Mouse (Mus musculus) midbrain, embryonic 12.5 days (tissue): ENCODE measurements around the gene Rtl5. TPM values are rescaled to one million over a fixed set of nuclear protein-coding genes. Genes with fewer than 3 reads are reported as not detected.

ENCODE experiments used
- ATAC-seq: fragments of 200-750 bp; cut with Nextera tagmentation; 2 replicates; pipeline ENCODE4 v1.8.0; 2017; ENCODE audit warnings: low read depth, moderate TSS enrichment, moderate library complexity; ENCODE audit not compliant: low FRiP score
- H3K27ac ChIP-seq: fragments of 300-500 bp; sonication (generic); replicated peaks from 2 replicates; pipeline ENCODE4 v1.5.1; 2016; ENCODE audit warnings: mild to moderate bottlenecking
- H3K27me3 ChIP-seq: fragments of 300-500 bp; sonication (generic); 2 replicates; pipeline ENCODE4 v1.6.1; 2016; ENCODE audit warnings: mild to moderate bottlenecking
- H3K36me3 ChIP-seq: fragments of 300-500 bp; sonication (generic); 2 replicates; pipeline ENCODE4 v1.6.1; 2016
- H3K4me1 ChIP-seq: fragments of 300-500 bp; sonication (generic); 2 replicates; pipeline ENCODE4 v1.6.1; 2016
- H3K4me2 ChIP-seq: fragments of 300-500 bp; sonication (generic); replicated peaks from 2 replicates; pipeline ENCODE4 v1.6.1; 2016; ENCODE audit warnings: mild to moderate bottlenecking, moderate library complexity
- H3K4me3 ChIP-seq: fragments of 300-500 bp; sonication (generic); 2 replicates; pipeline ENCODE4 v1.5.1; 2016; ENCODE audit warnings: mild to moderate bottlenecking
- H3K9ac ChIP-seq: fragments of 300-500 bp; sonication (generic); replicated peaks from 2 replicates; pipeline ENCODE4 v1.6.1; 2016; ENCODE audit warnings: mild to moderate bottlenecking, moderate library complexity
- H3K9me3 ChIP-seq: fragments of 300-500 bp; sonication (generic); 2 replicates; pipeline ENCODE4 v1.6.1; 2016; ENCODE audit warnings: mild to moderate bottlenecking
- WGBS: fragments of 180-500 bp; shearing (Covaris S2); methylation state at CpG from one replicate; pipeline ENCODE4 v1.1.7; 2016; 5-methylcytosine and 5-hydroxymethylcytosine counted together
- polyA plus RNA-seq: library from polyadenylated mRNA; unstranded; fragments of >200 nt; fragmentation: Nextera tagmentation; extraction: Ambion mirVana; gene quantifications from 2 replicates; pipeline ENCODE4 v1.2.1, GENCODE M21; 2016

Gene Rtl5
- polyA plus RNA-seq, 1 experiment from 2014 or later = 6.2 TPM

DNA sequence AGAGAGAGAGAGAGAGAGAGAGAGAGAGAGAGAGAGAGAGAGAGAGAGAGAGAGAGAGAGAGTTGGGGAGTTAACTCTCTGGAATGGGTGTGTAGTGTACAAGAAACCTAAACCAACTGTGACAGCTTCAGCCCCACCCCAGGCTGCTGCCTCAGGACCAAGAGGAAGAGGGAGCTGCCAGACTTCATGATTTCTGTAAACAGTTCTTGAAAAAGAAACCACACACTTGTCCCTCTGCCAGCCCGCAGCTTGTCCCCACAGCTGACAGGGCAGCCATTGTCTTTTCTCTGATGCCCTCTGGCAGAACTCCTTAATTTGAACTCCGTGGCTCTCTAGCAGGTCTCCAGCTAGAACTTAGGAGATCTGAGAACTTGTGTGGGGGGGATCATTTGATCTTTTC, 10.2 kb downstream of the Rtl5 start:
- Histone ChIP-seq H3K9me3 (no peaks in the 10 kb centered on the region), H3K9ac (no peak overlapping the region), H3K27me3 (peaks cover 20% of the 10 kb centered on the region; the same call in 1 of the 2 replicates), H3K4me2 (no peak overlapping the region), H3K27ac (no peak overlapping the region), H3K4me1 (peaks cover 10% of the 10 kb centered on the region), H3K4me3 (no peak overlapping the region), H3K36me3 (no peaks in the 10 kb centered on the region)
- WGBS = 46% methylated on average over 2 of the region's 2 CpGs
- ATAC-seq = no peak

GRCm38 (mm10) chrX:102060243-102060642, 10.9 kb downstream of the Rtl5 start:
- 70% methylated on average over 5 of the region's 5 CpGs for WGBS
- no peaks in the 10 kb centered on the region for H3K36me3 ChIP-seq
- no peaks in the 10 kb centered on the region for H3K9me3 ChIP-seq
- peaks cover 8% of the 10 kb centered on the region for H3K4me1 ChIP-seq
- H3K4me3 ChIP-seq = no peak overlapping the region
- no peak overlapping the region for H3K27ac ChIP-seq
- peaks cover 20% of the 10 kb centered on the region; the same call in 1 of the 2 replicates for H3K27me3 ChIP-seq
- ATAC-seq = no peak
- H3K4me2 ChIP-seq = no peak overlapping the region
- no peak overlapping the region for H3K9ac ChIP-seq

- no peak overlapping the region for H3K9ac ChIP-seq
- H3K4me3 ChIP-seq = no peak overlapping the region
- no peaks in the 10 kb centered on the region for H3K36me3 ChIP-seq
- 64% methylated on average over 9 of the region's 9 CpGs for WGBS
- H3K9me3 ChIP-seq = no peaks in the 10 kb centered on the region
- no peak for ATAC-seq
- no peak overlapping the region for H3K4me2 ChIP-seq
- peaks cover 20% of the 10 kb centered on the region; the same call in 1 of the 2 replicates for H3K27me3 ChIP-seq
- peaks cover 8% of the 10 kb centered on the region for H3K4me1 ChIP-seq
- no peak overlapping the region for H3K27ac ChIP-seq
These were observed 11.7 kb downstream of the Rtl5 start for GRCm38 (mm10) chrX:102059437-102059836.

GRCm38 (mm10) chrX:102054009-102054408, 17.1 kb downstream of the Rtl5 start:
- WGBS = 86% methylated on average over 4 of the region's 4 CpGs
- H3K9me3 ChIP-seq = no peaks in the 10 kb centered on the region
- no peak for ATAC-seq
- H3K36me3 ChIP-seq = no peaks in the 10 kb centered on the region
- H3K4me1 ChIP-seq = no peaks in the 10 kb centered on the region
- no peak overlapping the region for H3K27ac ChIP-seq
- H3K4me3 ChIP-seq = no peak overlapping the region
- no peak overlapping the region for H3K9ac ChIP-seq
- H3K4me2 ChIP-seq = no peak overlapping the region
- peaks cover 38% of the 10 kb centered on the region for H3K27me3 ChIP-seq

- Histone ChIP-seq H3K4me2 (no peak overlapping the region), H3K27me3 (peaks cover 45% of the 10 kb centered on the region), H3K9ac (no peak overlapping the region), H3K9me3 (no peaks in the 10 kb centered on the region), H3K36me3 (no peaks in the 10 kb centered on the region), H3K27ac (no peak overlapping the region), H3K4me3 (no peak overlapping the region), H3K4me1 (no peaks in the 10 kb centered on the region)
- ATAC-seq = no peak
- 76% methylated on average over 2 of the region's 2 CpGs for WGBS
These were observed 17.7 kb downstream of the Rtl5 start for GRCm38 (mm10) chrX:102053371-102053770.

GRCm38 (mm10) chrX:102051225-102051624, 19.9 kb downstream of the Rtl5 start:
- no peak overlapping the region for H3K4me3 ChIP-seq
- H3K27ac ChIP-seq = no peak overlapping the region
- H3K4me2 ChIP-seq = no peak overlapping the region
- peaks cover 55% of the 10 kb centered on the region for H3K27me3 ChIP-seq
- no peaks in the 10 kb centered on the region for H3K9me3 ChIP-seq
- no peaks in the 10 kb centered on the region for H3K36me3 ChIP-seq
- no peak for ATAC-seq
- H3K9ac ChIP-seq = no peak overlapping the region
- 77% methylated on average over 4 of the region's 4 CpGs for WGBS
- H3K4me1 ChIP-seq = no peaks in the 10 kb centered on the region

DNA sequence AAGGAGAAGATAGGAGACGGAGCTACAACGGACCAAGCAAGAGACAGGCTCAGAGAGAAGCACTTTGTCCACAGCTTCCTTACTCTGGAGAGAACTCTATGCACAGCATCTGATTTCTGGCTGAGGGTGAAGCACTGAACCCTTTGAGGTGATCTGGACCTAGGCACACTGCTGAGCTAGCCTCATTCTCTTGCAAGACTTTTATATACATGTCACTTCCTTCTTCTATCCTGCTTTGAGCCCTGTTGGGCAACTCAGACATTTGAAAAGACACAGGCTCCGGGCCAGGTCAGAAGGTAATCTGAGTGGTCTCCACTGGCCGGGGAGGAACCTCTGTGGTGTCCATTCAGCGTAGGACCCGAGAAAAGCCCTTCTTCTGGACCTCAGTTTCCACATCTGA, 20.6 kb downstream of the Rtl5 start:
- 83% methylated on average over 6 of the region's 6 CpGs for WGBS
- no peak overlapping the region for H3K9ac ChIP-seq
- no peaks in the 10 kb centered on the region for H3K9me3 ChIP-seq
- no peaks in the 10 kb centered on the region for H3K4me1 ChIP-seq
- H3K4me3 ChIP-seq = no peak overlapping the region
- no peak for ATAC-seq
- H3K4me2 ChIP-seq = no peak overlapping the region
- peaks cover 55% of the 10 kb centered on the region for H3K27me3 ChIP-seq
- no peaks in the 10 kb centered on the region for H3K36me3 ChIP-seq
- no peak overlapping the region for H3K27ac ChIP-seq

DNA sequence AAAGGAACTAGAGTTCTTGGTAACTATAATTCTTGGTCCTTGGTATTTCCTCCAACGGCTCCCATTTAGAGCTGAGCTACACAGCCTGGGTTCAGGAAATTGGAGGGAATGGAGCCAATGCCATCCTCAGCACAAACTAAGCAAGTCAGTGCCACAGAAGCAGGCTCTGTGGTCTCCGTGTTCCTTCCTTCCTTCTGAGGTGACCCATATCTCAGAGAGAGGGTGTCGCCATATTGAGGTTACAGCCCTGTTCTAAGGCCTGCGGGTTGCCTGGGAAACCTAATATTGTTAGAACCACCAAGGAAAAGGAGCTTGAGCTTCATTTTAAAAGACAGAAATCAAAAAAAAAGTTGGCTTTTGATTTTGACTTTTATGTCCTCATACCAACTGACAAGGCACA, 28.7 kb downstream of the Rtl5 start:
- H3K27ac ChIP-seq = no peak overlapping the region
- H3K4me3 ChIP-seq = no peak overlapping the region
- H3K4me2 ChIP-seq = no peak overlapping the region
- no peaks in the 10 kb centered on the region for H3K36me3 ChIP-seq
- H3K9ac ChIP-seq = no peak overlapping the region
- no peaks in the 10 kb centered on the region for H3K9me3 ChIP-seq
- H3K27me3 ChIP-seq = peaks cover 44% of the 10 kb centered on the region
- WGBS = 77% methylated on average over 4 of the region's 4 CpGs
- H3K4me1 ChIP-seq = no peaks in the 10 kb centered on the region
- no peak for ATAC-seq

DNA sequence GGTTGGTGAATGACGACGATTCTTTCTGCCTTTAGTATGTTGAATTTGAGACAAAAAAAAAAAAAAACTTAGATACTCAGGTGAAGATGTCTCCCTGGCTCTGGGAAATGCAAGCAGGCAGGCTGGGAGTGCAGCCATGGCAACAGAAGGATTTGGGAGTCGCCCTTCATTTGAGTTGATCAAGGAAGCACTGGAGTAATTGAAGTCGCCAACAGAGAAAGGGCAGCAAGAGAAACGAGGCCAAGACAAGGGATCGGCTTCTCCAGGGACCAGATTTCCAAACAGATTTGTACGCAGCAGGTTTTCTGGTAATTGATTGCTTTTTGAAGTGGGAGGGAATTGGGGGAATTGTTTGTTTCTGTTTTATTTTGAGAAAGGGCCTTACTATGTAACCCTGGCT, 29.5 kb downstream of the Rtl5 start:
- Histone ChIP-seq H3K4me1 (no peaks in the 10 kb centered on the region), H3K27me3 (peaks cover 51% of the 10 kb centered on the region)

GRCm38 (mm10) chrX:102037506-102037905, 33.6 kb downstream of the Rtl5 start:
- Histone ChIP-seq H3K9me3 (no peaks in the 10 kb centered on the region), H3K9ac (no peak overlapping the region), H3K27me3 (peaks cover 59% of the 10 kb centered on the region), H3K4me2 (no peak overlapping the region), H3K27ac (no peak overlapping the region), H3K4me1 (no peaks in the 10 kb centered on the region), H3K4me3 (no peak overlapping the region), H3K36me3 (no peaks in the 10 kb centered on the region)
- 73% methylated on average over 2 of the region's 2 CpGs for WGBS
- ATAC-seq = no peak

More for the DNA sequence above, 29.5 kb downstream of the Rtl5 start:
- no peaks in the 10 kb centered on the region for H3K9me3 ChIP-seq
- no peak overlapping the region for H3K27ac ChIP-seq
- WGBS = 47% methylated on average over 7 of the region's 7 CpGs
- H3K4me2 ChIP-seq = no peak overlapping the region
- ATAC-seq = no peak
- no peak overlapping the region for H3K9ac ChIP-seq
- H3K4me3 ChIP-seq = no peak overlapping the region
- no peaks in the 10 kb centered on the region for H3K36me3 ChIP-seq

GRCm38 (mm10) chrX:102036866-102037361, 34.2 kb downstream of the Rtl5 start:
- WGBS = 69% methylated on average over 3 of the region's 3 CpGs
- Histone ChIP-seq H3K4me1 (peaks cover 2% of the 10 kb centered on the region; the same call in 1 of the 2 replicates), H3K36me3 (no peaks in the 10 kb centered on the region), H3K4me2 (no peak overlapping the region), H3K9ac (no peak overlapping the region), H3K27me3 (peaks cover 56% of the 10 kb centered on the region), H3K9me3 (no peaks in the 10 kb centered on the region), H3K27ac (no peak overlapping the region), H3K4me3 (no peak overlapping the region)
- ATAC-seq = no peak

GRCm38 (mm10) chrX:102035671-102036070, 35.4 kb downstream of the Rtl5 start:
- no peak for ATAC-seq
- 50% methylated on average over 3 of the region's 3 CpGs for WGBS
- H3K27me3 ChIP-seq = peaks cover 54% of the 10 kb centered on the region

GRCm38 (mm10) chrX:102033566-102033965, 37.5 kb downstream of the Rtl5 start:
- H3K4me2 ChIP-seq = no peak overlapping the region
- no peak overlapping the region for H3K27ac ChIP-seq
- H3K4me3 ChIP-seq = no peak overlapping the region
- no peak overlapping the region for H3K9ac ChIP-seq
- peaks cover 54% of the 10 kb centered on the region for H3K27me3 ChIP-seq
- H3K4me1 ChIP-seq = peaks cover 5% of the 10 kb centered on the region; the same call in 1 of the 2 replicates
- 75% methylated on average over 2 of the region's 2 CpGs for WGBS
- ATAC-seq = no peak
- no peaks in the 10 kb centered on the region for H3K9me3 ChIP-seq
- no peaks in the 10 kb centered on the region for H3K36me3 ChIP-seq

More at GRCm38 (mm10) chrX:102035671-102036070, 35.4 kb downstream of the Rtl5 start:
- peaks cover 5% of the 10 kb centered on the region; the same call in 1 of the 2 replicates for H3K4me1 ChIP-seq
- H3K4me2 ChIP-seq = no peak overlapping the region
- no peaks in the 10 kb centered on the region for H3K9me3 ChIP-seq
- H3K9ac ChIP-seq = no peak overlapping the region
- H3K27ac ChIP-seq = no peak overlapping the region
- no peak overlapping the region for H3K4me3 ChIP-seq
- no peaks in the 10 kb centered on the region for H3K36me3 ChIP-seq
